Mouse (Mus musculus): ENCODE measurements around the gene Mapk10.

- TF ChIP-seq POLR2A (IDR thresholded peaks at IDR 0.05; ENCODE audit: control insufficient read depth, extremely low read depth, insufficient read depth, low read length, poor library complexity), result no peak
- TF ChIP-seq CTCF (IDR thresholded peaks at IDR 0.05; ENCODE audit: borderline replicate concordance, control insufficient read depth, extremely low read depth, insufficient read depth, low read length, poor library complexity), result no peak
These were observed 290.9 kb downstream of the Mapk10 start for GRCm38 (mm10) chr5:102920199-102920598.

Data from thymus, adult 2 months (tissue).